12 mouse cellular contexts compared by ENCODE assay signal in genomic region chr11:20649477-20649876, GRCm38 (mm10).
DNase-seq lines count a peak whose midpoint lies in the region; ATAC-seq and TF ChIP-seq lines count a peak whose summit lies in the region.
"Had no signal": no experiment of that assay in that cellular context is flagged by ENCODE, and none has a peak within 500 bp of the region (broad histone marks: within the 10 kb centered on the region; RNA-seq: fewer than 3 reads in every experiment).

No protein-coding gene starts in this region.

- H3K9me3 ChIP-seq in midbrain, embryonic 15.5 days, result no peaks in the 10 kb centered on the region
- H3K9me3 ChIP-seq: embryonic facial prominence, embryonic 13.5 days had no signal

- TF ChIP-seq CTCF in gastrocnemius, adult 2 months (IDR thresholded peaks at IDR 0.05), result peak; percentile 24; the same call in 1 of the 2 replicates
- TF ChIP-seq CTCF in lung, adult 2 months (IDR thresholded peaks at IDR 0.05; ENCODE audit: insufficient read depth, low read length), result no peak

- WGBS in midbrain, embryonic 15.5 days, result 25% methylated on average over 5 of the region's 5 CpGs
- 80% methylated on average over 5 of the region's 5 CpGs for WGBS in lung, adult 2 months

- H3K36me3 ChIP-seq in midbrain, embryonic 15.5 days (replicated peaks), result no peaks in the 10 kb centered on the region

- H3K27ac ChIP-seq in gastrocnemius, adult 2 months, result no peak overlapping the region
- H3K27ac ChIP-seq in midbrain, embryonic 15.5 days, result peak overlapping the region; percentile 44; the same call in 1 of the 2 replicates
- H3K27ac ChIP-seq: embryonic facial prominence, embryonic 13.5 days had no signal

- 0 out of 2 replicates have a peak, but pooled peaks have one; percentile 8 for ATAC-seq in midbrain, embryonic 15.5 days (replicated peaks)
- ATAC-seq in CD4-positive, CD25-positive, alpha-beta regulatory T cell, adult 4 months, result no peak

- peak; percentile 84 for DNase-seq in gastrocnemius, adult 2 months
- no peak for DNase-seq in gastrocnemius, postnatal 10 days
- peak; percentile 70 for DNase-seq in ZHBTc4 (ENCODE audit: low read depth, low spot score)
- DNase-seq in gastrocnemius, adult 8-10 months (ENCODE audit: low spot score in 2 of 2), result peak; percentile 47 to 57
- no peak for DNase-seq in lung, adult 2 months
- DNase-seq in frontal cortex, postnatal 25 days (ENCODE audit: low spot score in 2 of 2), result no peak
- DNase-seq: heart, adult 18-20 months; kidney, postnatal 14 days; lung, postnatal 14 days had no signal

- H3K4me1 ChIP-seq in midbrain, embryonic 15.5 days, result peaks cover 53% of the 10 kb centered on the region
- H3K4me1 ChIP-seq in lung, adult 2 months (ENCODE audit: control insufficient read depth, insufficient read depth, low read length), result peaks cover 8% of the 10 kb centered on the region

- no peak overlapping the region for H3K4me3 ChIP-seq in gastrocnemius, adult 2 months
- no peak overlapping the region for H3K4me3 ChIP-seq in midbrain, embryonic 15.5 days
- no peak overlapping the region for H3K4me3 ChIP-seq in lung, adult 2 months (replicated peaks; ENCODE audit: extremely low read depth, low read depth, low read length)
- H3K4me3 ChIP-seq: embryonic facial prominence, embryonic 13.5 days had no signal

- no peak overlapping the region for H3K4me2 ChIP-seq in midbrain, embryonic 15.5 days
- H3K4me2 ChIP-seq: embryonic facial prominence, embryonic 13.5 days had no signal

- H3K27me3 ChIP-seq in midbrain, embryonic 15.5 days (replicated peaks), result no peaks in the 10 kb centered on the region
- H3K27me3 ChIP-seq: embryonic facial prominence, embryonic 13.5 days had no signal

- TF ChIP-seq POLR2A in lung, adult 2 months (IDR thresholded peaks at IDR 0.05; ENCODE audit: borderline replicate concordance, extremely low read depth, low read depth, low read length), result no peak

- intact Hi-C loops in gastrocnemius, adult 2 months (cut with DNase I), result no loop called here

- H3K9ac ChIP-seq in midbrain, embryonic 15.5 days, result no peak overlapping the region
- H3K9ac ChIP-seq: embryonic facial prominence, embryonic 13.5 days had no signal

Comparison
In these comparisons a context has a peak if more than half of its experiments do, and no peak if none do; other contexts are left out.
1. DNase-seq: peak in gastrocnemius, adult 2 months (single experiment), ZHBTc4 (single experiment) and gastrocnemius, adult 8-10 months (2 of 2); none in gastrocnemius, postnatal 10 days (single experiment), lung, adult 2 months (single experiment) and frontal cortex, postnatal 25 days (0 of 2).